Mouse (Mus musculus) hindbrain, embryonic 11.5 days (tissue): ENCODE data around the gene Rint1. TPM values are rescaled to one million over a fixed set of nuclear protein-coding genes. Genes with fewer than 3 reads are reported as not detected.

Source experiments
- ATAC-seq: fragments of 200-750 bp; cut with Nextera tagmentation; 2 replicates; pipeline ENCODE4 v1.8.0; 2017; ENCODE audit warnings: mild to moderate bottlenecking, moderate TSS enrichment, moderate library complexity; ENCODE audit not compliant: low FRiP score
- DNase-seq: peaks from one replicate; pipeline ENCODE4 v3.0.0-alpha.2; 2015; ENCODE audit warnings: low spot score
- H3K27ac ChIP-seq: fragments of 300-500 bp; sonication (generic); 2 replicates; pipeline ENCODE4 v1.5.1; 2014; ENCODE audit warnings: mild to moderate bottlenecking, low read depth, low read length
- H3K27me3 ChIP-seq: fragments of 300-500 bp; sonication (generic); 2 replicates; pipeline ENCODE4 v1.6.1; 2014; ENCODE audit warnings: mild to moderate bottlenecking, low read length, moderate library complexity, mixed read lengths; ENCODE audit not compliant: control insufficient read depth, insufficient read depth
- H3K36me3 ChIP-seq: fragments of 300-500 bp; sonication (generic); 2 replicates; pipeline ENCODE4 v1.6.1; 2014; ENCODE audit warnings: mild to moderate bottlenecking, low read length, moderate library complexity, mixed read lengths; ENCODE audit not compliant: control insufficient read depth, insufficient read depth
- H3K4me1 ChIP-seq: fragments of 300-500 bp; sonication (generic); replicated peaks from 2 replicates; pipeline ENCODE4 v1.6.1; 2014; ENCODE audit warnings: low read length, mixed read lengths; ENCODE audit not compliant: control insufficient read depth, insufficient read depth
- H3K4me2 ChIP-seq: fragments of 300-500 bp; sonication (generic); replicated peaks from 2 replicates; pipeline ENCODE4 v1.6.1; 2014; ENCODE audit warnings: mild to moderate bottlenecking, low read depth, low read length
- H3K4me3 ChIP-seq: fragments of 300-500 bp; sonication (generic); 2 replicates; pipeline ENCODE4 v1.5.1; 2014; ENCODE audit warnings: low read depth, low read length
- H3K9ac ChIP-seq: fragments of 300-500 bp; sonication (generic); 2 replicates; pipeline ENCODE4 v1.6.1; 2014; ENCODE audit warnings: low read depth, low read length
- H3K9me3 ChIP-seq: fragments of 300-500 bp; sonication (generic); 2 replicates; pipeline ENCODE4 v1.6.1; 2016; ENCODE audit warnings: low read length; ENCODE audit not compliant: control insufficient read depth
- WGBS: fragments of 180-500 bp; shearing (Covaris S2); extraction: QIAGEN DNeasy Blood & Tissue Kit; methylation state at CpG from one replicate; pipeline ENCODE4 v1.1.7; 2014; 5-methylcytosine and 5-hydroxymethylcytosine counted together
- polyA plus RNA-seq: library from polyadenylated mRNA; unstranded; fragments of >200 nt; fragmentation: Nextera tagmentation; extraction: Ambion mirVana; gene quantifications from 2 replicates; pipeline ENCODE4 v1.2.1, GENCODE M21; 2014

The Rint1 gene
- polyA plus RNA-seq, 1 experiment from 2014 or later: 32.1 TPM

DNA sequence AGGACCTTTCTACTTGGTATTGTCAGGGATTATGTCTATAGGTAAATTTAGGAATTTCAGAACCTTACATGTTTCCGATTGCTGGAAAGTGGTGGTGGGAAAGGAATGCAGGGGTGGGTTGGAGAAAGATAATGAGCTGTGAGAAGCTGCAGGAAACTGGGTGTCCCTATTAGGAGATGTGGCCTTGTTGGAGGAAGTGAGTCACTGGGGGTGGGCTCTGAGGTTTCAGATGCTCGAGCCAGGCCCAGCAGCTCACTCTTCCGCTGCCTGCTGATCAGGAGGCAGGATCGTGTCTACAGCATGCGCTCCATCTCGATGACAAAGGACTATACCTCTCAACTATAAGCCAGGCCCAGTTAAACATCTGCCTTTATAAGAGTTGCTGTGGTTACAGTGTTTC is 13.3 kb upstream of the Rint1 start:
- ATAC-seq (no peak), DNase-seq (no peak)
- no peaks in the 10 kb centered on the region for H3K9me3 ChIP-seq
- no peak overlapping the region for H3K4me3 ChIP-seq
- H3K27ac ChIP-seq: no peak overlapping the region
- WGBS: 89% methylated on average over 6 of the region's 6 CpGs
- no peaks in the 10 kb centered on the region for H3K36me3 ChIP-seq
- H3K4me1 ChIP-seq: no peaks in the 10 kb centered on the region
- no peak overlapping the region for H3K4me2 ChIP-seq
- no peak overlapping the region for H3K9ac ChIP-seq
- H3K27me3 ChIP-seq: no peaks in the 10 kb centered on the region

DNA sequence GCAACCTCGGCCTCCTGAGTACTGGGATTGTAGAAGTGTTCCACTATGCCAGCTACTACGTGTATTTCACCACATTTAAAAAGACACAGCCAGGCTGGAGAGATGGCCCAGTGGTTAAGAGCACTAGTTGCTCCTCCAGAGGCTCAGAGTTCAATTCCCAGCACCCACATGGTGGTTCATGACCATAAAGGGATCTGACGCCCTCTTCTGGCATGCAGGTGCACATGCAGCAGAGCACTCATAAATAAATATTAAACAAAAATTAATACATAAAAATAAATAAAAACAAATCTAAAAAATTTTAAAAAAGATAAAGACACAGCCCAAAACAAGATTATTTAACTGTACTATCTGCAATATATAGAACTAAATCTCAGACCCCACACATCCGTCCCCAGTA is 7.0 kb upstream of the Rint1 start:
- Histone ChIP-seq H3K27me3 (no peaks in the 10 kb centered on the region), H3K27ac (no peak overlapping the region), H3K9ac (no peak overlapping the region), H3K9me3 (no peaks in the 10 kb centered on the region), H3K4me2 (no peak overlapping the region), H3K4me3 (no peak overlapping the region), H3K36me3 (no peaks in the 10 kb centered on the region), H3K4me1 (no peaks in the 10 kb centered on the region)
- WGBS: 84% methylated on average over 4 of the region's 4 CpGs
- DNase-seq: no peak
- no peak for ATAC-seq

DNA sequence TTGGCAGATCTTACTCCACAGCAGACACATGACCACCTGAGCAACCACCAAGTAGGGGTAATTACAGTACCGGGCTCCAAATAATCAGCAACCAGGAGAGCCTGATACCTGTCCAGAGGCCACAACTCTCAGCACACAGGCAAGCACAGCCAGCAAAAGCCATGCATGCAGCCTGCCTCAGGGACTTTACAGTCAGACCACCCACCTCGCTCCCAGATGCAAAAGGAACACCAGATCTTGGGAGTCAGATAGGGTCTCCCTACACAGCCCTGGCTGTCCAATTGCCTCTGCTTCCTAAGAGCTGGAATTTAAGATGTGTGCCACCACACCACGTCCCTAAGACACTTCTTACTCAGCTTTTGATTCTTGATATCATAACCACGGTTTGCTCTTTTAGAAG is 6.3 kb upstream of the Rint1 start:
- Histone ChIP-seq H3K27me3 (no peaks in the 10 kb centered on the region), H3K27ac (no peak overlapping the region), H3K4me1 (no peaks in the 10 kb centered on the region), H3K9me3 (no peaks in the 10 kb centered on the region), H3K36me3 (no peaks in the 10 kb centered on the region), H3K9ac (no peak overlapping the region), H3K4me3 (no peak overlapping the region), H3K4me2 (no peak overlapping the region)
- 76% methylated on average over 4 of the region's 4 CpGs for WGBS
- ATAC-seq (no peak), DNase-seq (no peak)

DNA sequence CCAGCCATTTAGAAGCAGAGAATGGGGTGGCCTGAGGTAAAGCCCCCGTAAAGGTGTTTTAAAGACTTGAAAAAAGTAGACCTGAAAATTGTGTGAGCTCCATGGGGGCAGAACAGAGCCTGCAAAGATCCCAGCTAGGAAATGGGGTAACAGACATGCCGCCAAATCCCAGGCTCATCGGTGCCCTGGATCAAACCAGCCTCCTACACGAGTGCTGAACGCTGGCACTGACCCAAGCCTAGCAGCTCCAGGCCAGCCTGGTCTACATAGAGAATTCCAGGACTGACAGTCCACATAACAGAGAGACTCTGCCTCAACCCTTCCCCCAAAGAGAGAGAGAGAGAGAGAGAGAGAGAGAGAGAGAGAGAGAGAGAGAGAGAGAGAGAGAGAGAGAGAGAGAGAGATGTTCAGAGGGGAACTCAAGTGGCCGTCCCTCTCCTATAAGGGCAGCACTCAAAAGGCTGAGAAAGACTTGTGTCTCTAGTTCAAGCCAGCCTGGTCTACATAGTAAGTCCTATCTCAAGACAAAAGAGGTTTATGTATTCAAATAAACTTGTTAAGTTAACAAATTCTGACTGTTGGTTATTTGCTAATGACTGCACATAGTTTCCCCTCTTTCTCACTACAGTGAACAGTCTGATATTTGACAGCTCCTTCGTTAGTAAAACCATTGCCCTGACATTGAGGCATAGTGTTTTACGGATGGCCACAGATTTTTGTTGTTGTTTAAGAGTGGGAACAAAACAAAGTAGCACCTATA is 5.3 kb upstream of the Rint1 start:
- ATAC-seq (no peak), DNase-seq (no peak)
- Histone ChIP-seq H3K36me3 (no peaks in the 10 kb centered on the region), H3K27ac (no peak overlapping the region), H3K4me3 (peak overlapping the region; percentile 88), H3K4me1 (no peaks in the 10 kb centered on the region), H3K4me2 (peak overlapping the region; percentile 67), H3K9ac (no peak overlapping the region; the same call in 1 of the 2 replicates), H3K9me3 (no peaks in the 10 kb centered on the region), H3K27me3 (no peaks in the 10 kb centered on the region)
- WGBS: 51% methylated on average over 8 of the region's 8 CpGs

DNA sequence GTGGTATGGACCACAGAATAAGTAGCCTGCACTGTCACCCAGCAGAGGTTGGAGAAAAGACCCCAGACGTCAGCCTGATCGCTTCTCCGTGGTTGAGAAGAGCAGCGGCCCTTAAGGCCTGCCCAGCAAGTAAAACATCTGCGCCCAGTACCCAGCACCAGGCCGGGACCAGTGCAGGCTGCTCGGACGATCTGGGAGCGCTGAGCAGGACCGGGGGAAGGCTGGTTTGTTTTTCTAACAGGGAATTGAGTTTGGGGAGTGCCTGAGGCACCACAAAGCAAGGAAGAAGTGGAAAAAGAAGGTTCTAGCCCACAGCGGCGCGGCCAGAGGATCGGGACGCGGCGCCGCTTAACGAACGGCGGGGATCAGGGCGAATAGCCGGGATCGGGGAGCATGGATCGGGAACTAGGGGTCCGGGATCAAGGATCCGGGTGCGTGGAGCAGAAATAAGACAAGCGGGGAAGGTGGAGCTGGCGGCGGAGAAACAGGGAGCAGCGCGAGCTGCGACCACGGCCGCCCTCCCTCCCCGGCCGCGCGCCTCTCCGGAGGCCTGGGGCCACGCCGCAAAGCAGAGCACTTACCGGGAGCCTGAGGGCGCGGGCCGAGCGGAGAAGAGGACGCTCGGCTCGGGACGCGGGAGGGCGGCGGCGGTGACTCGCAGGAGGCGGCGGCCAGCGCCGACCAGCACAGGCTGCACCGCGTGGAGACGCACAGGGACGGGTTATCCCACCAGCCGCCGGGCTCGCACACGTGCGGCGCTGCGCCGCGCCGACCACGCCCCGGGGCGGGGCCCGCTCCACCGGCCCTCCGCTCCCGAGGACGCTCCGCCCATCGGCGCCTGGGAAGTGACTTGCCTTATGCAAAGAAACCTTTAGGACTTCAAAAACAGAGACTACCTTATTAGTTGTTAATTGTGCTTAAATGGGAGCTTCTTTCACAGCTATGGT is 4.3 kb upstream of the Rint1 start, which contains the start of gene Pus7:
TSS of gene Pus7 (minus strand) at position 781 of the 947 bp plus-strand sequence.
- H3K27me3 ChIP-seq: no peaks in the 10 kb centered on the region
- no peaks in the 10 kb centered on the region for H3K4me1 ChIP-seq
- peak within 1 kb of the TSS; percentile 68 for H3K9ac ChIP-seq
- H3K36me3 ChIP-seq: no peaks in the 10 kb centered on the region
- ATAC-seq (peak; percentile 90), DNase-seq (peak; percentile 95)
- no peaks in the 10 kb centered on the region for H3K9me3 ChIP-seq
- peak within 1 kb of the TSS; percentile 88 for H3K4me3 ChIP-seq
- peak within 1 kb of the TSS; percentile 67 for H3K4me2 ChIP-seq
- WGBS: under 1% methylated on average over 70 of the region's 86 CpGs
- no peak within 1 kb of the TSS for H3K27ac ChIP-seq

DNA sequence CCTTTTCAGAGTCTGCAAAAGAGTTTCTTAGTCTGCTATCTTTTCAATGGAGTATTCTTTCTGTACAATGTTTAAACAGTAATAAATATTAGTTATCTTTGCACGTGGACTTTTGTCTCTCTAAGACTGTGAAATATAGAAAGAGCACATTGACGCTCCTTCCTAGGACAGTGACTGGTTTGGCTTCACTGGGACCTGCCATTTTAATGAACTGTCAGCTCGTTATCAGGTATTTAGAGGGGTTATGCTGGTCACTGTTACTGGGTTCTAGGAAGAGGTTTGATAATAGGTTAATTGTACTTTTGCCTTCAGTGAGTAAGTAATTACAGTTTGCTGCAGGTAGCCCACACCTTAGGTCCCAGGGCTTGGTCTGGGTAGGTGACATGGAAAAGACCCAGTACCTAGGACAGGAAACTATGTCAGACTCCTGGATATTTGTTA is 899 bp downstream of the Rint1 start:
- no peak overlapping the region for H3K27ac ChIP-seq

DNA sequence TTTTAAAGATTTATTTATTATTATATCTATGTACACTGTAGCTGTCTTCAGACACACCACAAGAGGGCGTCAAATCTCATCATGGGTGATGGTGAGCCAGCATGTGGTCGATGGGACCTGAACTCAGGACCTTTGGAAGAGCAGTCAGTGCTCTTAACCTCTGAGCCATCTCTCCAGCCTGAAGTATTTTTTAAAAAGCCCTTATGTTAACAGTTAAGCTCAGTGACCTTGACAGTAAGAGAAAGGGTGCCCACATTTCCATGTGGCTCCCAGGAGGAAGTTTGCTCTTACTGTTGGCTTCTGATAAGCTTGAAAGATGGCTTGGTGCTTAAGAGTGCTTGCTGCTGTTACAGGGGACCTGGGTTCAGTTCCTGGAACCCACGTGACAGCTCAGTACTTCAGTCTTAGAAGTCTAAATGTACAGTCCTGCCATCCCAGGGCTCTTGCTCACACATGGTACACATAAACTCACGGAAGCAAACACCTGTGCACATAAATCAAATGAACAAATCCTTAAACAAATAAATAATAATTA is 1.6 kb downstream of the Rint1 start:
- Histone ChIP-seq H3K4me1 (peaks cover 2% of the 10 kb centered on the region; the same call in 1 of the 2 replicates), H3K9ac (no peak overlapping the region), H3K9me3 (no peaks in the 10 kb centered on the region), H3K4me3 (no peak overlapping the region), H3K27ac (no peak overlapping the region), H3K27me3 (no peaks in the 10 kb centered on the region), H3K36me3 (no peaks in the 10 kb centered on the region), H3K4me2 (no peak overlapping the region)
- ATAC-seq: no peak
- 87% methylated on average over 4 of the region's 4 CpGs for whole genome bisulfite sequencing
- DNase-seq: no peak

More for the DNA sequence above, 899 bp downstream of the Rint1 start:
- Histone ChIP-seq H3K4me2 (peak overlapping the region; percentile 72), H3K9ac (peak overlapping the region; percentile 77), H3K4me3 (peak overlapping the region; percentile 81), H3K4me1 (peaks cover 2% of the 10 kb centered on the region; the same call in 1 of the 2 replicates), H3K9me3 (no peaks in the 10 kb centered on the region), H3K36me3 (no peaks in the 10 kb centered on the region), H3K27me3 (no peaks in the 10 kb centered on the region)
- WGBS: 50% methylated on average over 3 of the region's 3 CpGs
- no peak for DNase-seq
- no peak for ATAC-seq

DNA sequence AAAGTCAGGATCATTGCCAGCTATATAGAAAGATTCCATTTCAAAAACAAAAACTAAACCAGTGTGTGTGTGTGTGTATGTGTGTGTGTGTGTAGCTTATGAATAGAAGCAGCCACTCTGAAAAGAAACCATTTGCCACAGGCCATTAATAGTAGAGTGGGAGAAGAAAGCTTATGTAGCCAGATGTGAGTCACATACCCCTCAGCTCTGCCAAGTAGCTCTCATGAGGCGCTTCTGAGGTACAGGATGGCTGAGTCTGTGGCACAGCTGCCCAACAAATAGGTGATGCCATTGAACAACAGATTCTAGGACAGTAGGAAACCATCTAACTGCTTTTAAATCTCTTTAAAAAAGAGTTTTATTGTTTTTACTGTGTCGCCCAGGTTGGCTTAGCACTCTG is 5.2 kb downstream of the Rint1 start:
- Histone ChIP-seq H3K4me2 (no peak overlapping the region), H3K4me3 (no peak overlapping the region), H3K9ac (no peak overlapping the region), H3K36me3 (no peaks in the 10 kb centered on the region), H3K27ac (no peak overlapping the region), H3K9me3 (no peaks in the 10 kb centered on the region), H3K4me1 (peaks cover 2% of the 10 kb centered on the region; the same call in 1 of the 2 replicates), H3K27me3 (no peaks in the 10 kb centered on the region)
- 92% methylated on average over 2 of the region's 2 CpGs for WGBS
- ATAC-seq: no peak
- no peak for DNase-seq
